Mouse (Mus musculus) liver, adult (tissue): ENCODE results near the gene Cntn2.

ENCODE experiments used
- GATA4 ChIP-seq: IDR thresholded peaks from 2 replicates; pipeline ENCODE4 v1.6.1; 2014; ENCODE audit warnings: mild to moderate bottlenecking, low read length; ENCODE audit not compliant: insufficient replicate concordance

Cntn2 gene

GRCm38 (mm10) chr1:132565766-132566165 lies 22.7 kb upstream of the Cntn2 start:
- TF ChIP-seq GATA4, result no peak

GRCm38 (mm10) chr1:132564946-132565345 lies 21.9 kb upstream of the Cntn2 start:
- TF ChIP-seq GATA4, result no peak

GRCm38 (mm10) chr1:132562337-132562795 lies 19.3 kb upstream of the Cntn2 start:
- no peak for TF ChIP-seq GATA4

GRCm38 (mm10) chr1:132560907-132561700 lies 18.0 kb upstream of the Cntn2 start:
- TF ChIP-seq GATA4, result no peak

GRCm38 (mm10) chr1:132559045-132559444 lies 16.0 kb upstream of the Cntn2 start:
- no peak for TF ChIP-seq GATA4

- TF ChIP-seq GATA4, result no peak
Observed at GRCm38 (mm10) chr1:132557901-132558631, 15.0 kb upstream of the Cntn2 start.

- TF ChIP-seq GATA4, result no peak
Observed at GRCm38 (mm10) chr1:132543789-132544188, 733 bp upstream of the Cntn2 start.

- no peak for TF ChIP-seq GATA4
Observed at GRCm38 (mm10) chr1:132541824-132542599, 1.0 kb downstream of the Cntn2 start.

GRCm38 (mm10) chr1:132541171-132541823 lies 1.8 kb downstream of the Cntn2 start:
- TF ChIP-seq GATA4, result no peak

- TF ChIP-seq GATA4, result no peak
Observed at GRCm38 (mm10) chr1:132540701-132541100, 2.4 kb downstream of the Cntn2 start.

GRCm38 (mm10) chr1:132537736-132538135 lies 5.3 kb downstream of the Cntn2 start:
- TF ChIP-seq GATA4, result no peak

- TF ChIP-seq GATA4, result no peak
Observed at GRCm38 (mm10) chr1:132536416-132536815, 6.6 kb downstream of the Cntn2 start.

- TF ChIP-seq GATA4, result no peak
Observed at GRCm38 (mm10) chr1:132535541-132535940, 7.5 kb downstream of the Cntn2 start.

- TF ChIP-seq GATA4, result no peak
Observed at GRCm38 (mm10) chr1:132533840-132534239, 9.2 kb downstream of the Cntn2 start.

GRCm38 (mm10) chr1:132532521-132532920 lies 10.5 kb downstream of the Cntn2 start:
- TF ChIP-seq GATA4, result no peak
